Mouse (Mus musculus) liver, embryonic 16.5 days (tissue): Measurements from ENCODE around the gene Zfp385a. TPM values are rescaled to one million over a fixed set of nuclear protein-coding genes. Genes with fewer than 3 reads are reported as not detected.

Experiments used
- ATAC-seq: fragments of 200-750 bp; cut with Nextera tagmentation; 2 replicates; pipeline ENCODE4 v1.8.0; 2017; ENCODE audit warnings: low read depth, mild to moderate bottlenecking, moderate number of reproducible peaks, moderate library complexity
- H3K27ac ChIP-seq: fragments of 300-500 bp; sonication (generic); 2 replicates; pipeline ENCODE4 v1.5.1; 2014; ENCODE audit warnings: mild to moderate bottlenecking, low read length
- H3K27me3 ChIP-seq: fragments of 300-500 bp; sonication (generic); 2 replicates; pipeline ENCODE4 v1.6.1; 2014; ENCODE audit warnings: low read depth, low read length, mixed read lengths; ENCODE audit not compliant: control insufficient read depth, insufficient read depth
- H3K36me3 ChIP-seq: fragments of 300-500 bp; sonication (generic); 2 replicates; pipeline ENCODE4 v1.6.1; 2014; ENCODE audit warnings: mild to moderate bottlenecking; ENCODE audit not compliant: control insufficient read depth, insufficient read depth
- H3K4me1 ChIP-seq: fragments of 300-500 bp; sonication (generic); 2 replicates; pipeline ENCODE4 v1.6.1; 2014; ENCODE audit warnings: low read depth, low read length, mixed read lengths; ENCODE audit not compliant: control insufficient read depth
- H3K4me2 ChIP-seq: fragments of 300-500 bp; sonication (generic); 2 replicates; pipeline ENCODE4 v1.6.1; 2014; ENCODE audit warnings: low read depth, low read length, mixed read lengths
- H3K4me3 ChIP-seq: fragments of 300-500 bp; sonication (generic); 2 replicates; pipeline ENCODE4 v1.5.1; 2014; ENCODE audit warnings: low read depth, mild to moderate bottlenecking, low read length
- H3K9ac ChIP-seq: fragments of 300-500 bp; sonication (generic); 2 replicates; pipeline ENCODE4 v1.6.1; 2014; ENCODE audit warnings: low read depth, low read length
- H3K9me3 ChIP-seq: fragments of 300-500 bp; sonication (generic); replicated peaks from 2 replicates; pipeline ENCODE4 v1.6.1; 2016; ENCODE audit warnings: low read length; ENCODE audit not compliant: control insufficient read depth
- WGBS: fragments of 180-500 bp; shearing (Covaris S2); extraction: QIAGEN DNeasy Blood & Tissue Kit; methylation state at CpG from one replicate; pipeline ENCODE4 v1.1.7; 2014; ENCODE audit not compliant: insufficient replicate concordance; 5-methylcytosine and 5-hydroxymethylcytosine counted together
- polyA plus RNA-seq: library from polyadenylated mRNA; unstranded; fragments of >200 nt; fragmentation: Nextera tagmentation; extraction: Ambion mirVana; gene quantifications from 2 replicates; pipeline ENCODE4 v1.2.1, GENCODE M21; 2015

Zfp385a gene
- polyA plus RNA-seq, 1 experiment from 2014 or later = 7.0 TPM

DNA sequence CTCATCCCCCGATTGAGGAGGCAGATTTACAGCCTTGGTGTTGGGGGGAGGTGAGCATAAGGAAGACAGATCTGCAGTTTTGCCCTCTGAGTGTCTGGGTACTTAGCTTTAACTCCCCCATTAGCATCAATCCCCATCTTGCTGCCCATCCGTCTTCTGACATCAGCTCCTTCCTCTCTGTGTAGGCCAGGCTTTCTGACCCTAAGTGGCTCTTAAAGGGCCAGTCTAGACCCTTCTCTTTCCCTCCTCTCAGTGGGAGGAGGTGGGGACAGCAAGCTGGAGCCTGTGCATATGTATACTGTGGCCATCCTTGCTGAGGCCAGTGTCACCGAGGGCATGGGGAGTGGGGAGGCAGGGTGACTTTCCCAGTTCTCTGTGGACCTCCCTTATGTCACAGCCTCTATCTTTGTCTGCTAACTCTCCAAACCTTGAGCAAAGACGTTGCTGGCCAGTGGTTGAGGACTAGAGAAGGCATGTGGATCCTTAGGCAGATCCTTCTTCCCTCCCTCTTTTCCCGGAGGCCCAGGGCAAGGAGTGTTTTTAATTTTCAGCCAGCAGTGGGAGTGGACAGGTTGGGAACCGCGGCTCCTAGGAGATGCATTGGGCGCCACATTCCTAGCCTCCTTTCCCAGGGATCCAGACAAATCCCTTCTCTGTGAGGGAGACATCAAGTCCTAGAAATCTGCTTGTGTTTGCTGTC is 35.8 kb downstream of the Zfp385a start:
- Histone ChIP-seq H3K4me2 (peak overlapping the region; percentile 86), H3K27ac (no peak overlapping the region; the same call in 1 of the 2 replicates), H3K27me3 (peaks cover 33% of the 10 kb centered on the region), H3K9ac (peak overlapping the region; percentile 45), H3K9me3 (no peaks in the 10 kb centered on the region), H3K36me3 (no peaks in the 10 kb centered on the region; the same call in 1 of the 2 replicates), H3K4me3 (peak overlapping the region; percentile 63), H3K4me1 (peaks cover 40% of the 10 kb centered on the region)
- 12% methylated on average over 8 of the region's 8 CpGs for WGBS
- no peak for ATAC-seq

- H3K9me3 ChIP-seq = no peaks in the 10 kb centered on the region
- H3K4me2 ChIP-seq = no peak overlapping the region
- H3K36me3 ChIP-seq = peaks cover 8% of the 10 kb centered on the region
- H3K4me1 ChIP-seq = peaks cover 28% of the 10 kb centered on the region
- H3K9ac ChIP-seq = no peak overlapping the region
- H3K27ac ChIP-seq = no peak overlapping the region
- WGBS = 34% methylated on average over 6 of the region's 6 CpGs
- ATAC-seq = no peak
- H3K27me3 ChIP-seq = peaks cover 29% of the 10 kb centered on the region
- no peak overlapping the region for H3K4me3 ChIP-seq
Measured at GRCm38 (mm10) chr15:103302341-103303021, 37.4 kb downstream of the Zfp385a start.

GRCm38 (mm10) chr15:103301547-103302340 is 38.1 kb downstream of the Zfp385a start:
- Histone ChIP-seq H3K27me3 (peaks cover 29% of the 10 kb centered on the region), H3K27ac (no peak overlapping the region), H3K4me1 (peaks cover 22% of the 10 kb centered on the region), H3K4me2 (no peak overlapping the region), H3K9me3 (no peaks in the 10 kb centered on the region), H3K4me3 (no peak overlapping the region), H3K36me3 (peaks cover 16% of the 10 kb centered on the region), H3K9ac (no peak overlapping the region)
- ATAC-seq = no peak
- WGBS = 36% methylated on average over 5 of the region's 5 CpGs

DNA sequence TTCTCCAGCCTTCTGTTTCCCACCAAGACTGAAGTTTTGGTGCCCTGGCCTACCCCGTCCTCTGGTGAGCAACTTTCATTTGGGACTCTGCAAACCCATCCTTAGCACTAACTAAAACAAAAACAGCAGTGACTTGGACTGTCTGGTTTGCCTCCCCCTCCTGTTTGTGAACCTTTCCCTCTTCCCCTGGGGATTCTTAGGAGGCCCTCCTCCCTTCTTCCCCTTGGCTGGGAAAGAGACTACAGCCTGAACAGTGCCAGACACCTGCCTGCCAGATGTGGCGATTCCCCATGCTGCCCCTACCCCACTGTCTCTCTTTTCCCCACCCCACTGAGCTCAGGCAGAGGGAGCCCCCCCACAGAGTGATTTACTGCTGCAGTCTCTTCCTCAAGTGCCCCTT is 38.8 kb downstream of the Zfp385a start:
- 51% methylated on average over 2 of the region's 2 CpGs for WGBS
- H3K9me3 ChIP-seq = no peaks in the 10 kb centered on the region
- H3K27ac ChIP-seq = no peak overlapping the region
- no peak overlapping the region for H3K4me2 ChIP-seq
- peaks cover 26% of the 10 kb centered on the region for H3K27me3 ChIP-seq
- H3K4me3 ChIP-seq = no peak overlapping the region
- ATAC-seq = no peak
- H3K9ac ChIP-seq = no peak overlapping the region
- H3K4me1 ChIP-seq = peaks cover 20% of the 10 kb centered on the region
- peaks cover 21% of the 10 kb centered on the region for H3K36me3 ChIP-seq

DNA sequence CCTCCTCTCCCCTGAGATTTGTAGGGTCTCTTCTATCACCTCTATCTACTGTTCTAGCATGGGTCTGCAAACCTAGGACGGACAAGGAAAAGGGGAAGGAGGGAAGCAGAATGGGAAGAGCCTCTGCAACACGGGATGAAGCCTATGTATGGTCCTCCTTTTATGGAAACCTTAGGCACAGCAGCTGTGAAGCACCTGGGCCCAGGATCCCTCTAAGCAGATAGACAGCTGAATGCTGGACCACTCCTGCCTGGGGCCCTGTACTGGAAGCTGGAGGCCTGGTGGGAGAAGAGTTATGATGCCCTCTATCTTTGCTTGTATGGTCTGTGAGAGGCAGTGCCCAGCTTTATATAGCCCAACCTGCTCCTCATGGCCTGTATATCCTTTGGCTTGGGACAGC is 39.3 kb downstream of the Zfp385a start:
- Histone ChIP-seq H3K9ac (no peak overlapping the region), H3K27me3 (peaks cover 23% of the 10 kb centered on the region), H3K4me1 (peaks cover 17% of the 10 kb centered on the region), H3K36me3 (peaks cover 24% of the 10 kb centered on the region), H3K4me2 (no peak overlapping the region), H3K9me3 (no peaks in the 10 kb centered on the region), H3K4me3 (no peak overlapping the region), H3K27ac (no peak overlapping the region)
- ATAC-seq = no peak
- WGBS = 49% methylated on average over 2 of the region's 2 CpGs

DNA sequence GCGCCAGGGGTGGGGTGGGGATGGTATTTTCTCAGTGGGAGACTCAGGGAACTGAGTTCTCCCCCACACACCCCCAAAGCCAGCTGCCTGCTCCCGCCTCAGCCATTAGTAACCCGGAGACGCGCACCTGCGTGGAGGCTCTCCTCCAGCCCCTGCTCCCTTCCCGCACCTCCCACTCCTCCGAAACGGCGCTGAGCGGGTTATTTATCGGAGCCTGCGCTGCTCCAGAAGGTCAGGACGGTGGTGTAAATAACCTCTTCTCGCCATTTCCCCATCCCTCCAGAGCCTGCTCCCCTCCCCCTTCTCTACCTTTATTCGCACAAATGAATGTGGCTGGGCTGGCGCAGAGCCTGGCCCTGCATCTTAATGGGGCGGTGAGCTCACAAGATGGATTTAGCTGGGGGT is 39.8 kb downstream of the Zfp385a start:
- H3K9me3 ChIP-seq = no peaks in the 10 kb centered on the region
- no peak overlapping the region for H3K9ac ChIP-seq
- peaks cover 18% of the 10 kb centered on the region for H3K27me3 ChIP-seq
- H3K27ac ChIP-seq = no peak overlapping the region
- no peak overlapping the region for H3K4me3 ChIP-seq
- 66% methylated on average over 18 of the region's 18 CpGs for WGBS
- no peak overlapping the region for H3K4me2 ChIP-seq
- peaks cover 27% of the 10 kb centered on the region for H3K36me3 ChIP-seq
- no peak for ATAC-seq
- H3K4me1 ChIP-seq = peaks cover 13% of the 10 kb centered on the region

DNA sequence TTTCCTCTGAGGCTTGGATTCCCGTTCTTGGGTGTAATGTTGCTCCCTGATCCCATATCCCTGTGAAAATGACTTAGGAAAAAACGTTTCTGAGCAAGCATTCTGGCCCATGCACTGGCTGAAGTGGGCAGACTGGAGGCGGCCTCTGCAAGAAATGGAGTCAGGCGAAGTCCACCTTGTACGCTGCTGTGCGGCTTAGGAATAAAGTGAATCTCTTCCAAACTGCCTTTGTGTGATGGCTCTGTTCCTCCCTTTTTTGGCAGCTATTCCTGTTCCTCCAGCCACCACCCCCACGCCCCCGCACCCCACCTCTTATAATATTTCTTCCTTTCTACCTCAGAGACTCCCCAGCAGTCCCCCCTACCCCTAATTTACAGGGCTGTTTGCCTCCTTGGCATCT is 40.2 kb downstream of the Zfp385a start:
- Histone ChIP-seq H3K27me3 (peaks cover 13% of the 10 kb centered on the region), H3K27ac (no peak overlapping the region), H3K9ac (no peak overlapping the region), H3K4me3 (no peak overlapping the region), H3K4me1 (peaks cover 9% of the 10 kb centered on the region), H3K4me2 (no peak overlapping the region), H3K36me3 (peaks cover 27% of the 10 kb centered on the region), H3K9me3 (no peaks in the 10 kb centered on the region)
- 71% methylated on average over 8 of the region's 8 CpGs for WGBS
- ATAC-seq = no peak

- Histone ChIP-seq H3K4me3 (no peak overlapping the region), H3K36me3 (peaks cover 27% of the 10 kb centered on the region), H3K9ac (no peak overlapping the region), H3K27ac (no peak overlapping the region), H3K9me3 (no peaks in the 10 kb centered on the region), H3K4me1 (peaks cover 3% of the 10 kb centered on the region; the same call in 1 of the 2 replicates), H3K4me2 (no peak overlapping the region), H3K27me3 (peaks cover 7% of the 10 kb centered on the region)
- ATAC-seq = 0 out of 2 replicates have a peak, but pooled peaks have one; percentile 39
- 85% methylated on average over 5 of the region's 5 CpGs for WGBS
Measured at GRCm38 (mm10) chr15:103298861-103299616, 40.9 kb downstream of the Zfp385a start.
